Mouse (Mus musculus) lung, postnatal 0 days (tissue): ENCODE data around the gene Tnfrsf17. TPM values are rescaled to one million over a fixed set of nuclear protein-coding genes. Genes with fewer than 3 reads are reported as not detected.
"Not testable (repeated sequence)": the region's sequence is repeated elsewhere in the genome, so short reads cannot be mapped to it uniquely, and the experiment has no call there.

Source experiments
- ATAC-seq: fragments of 200-750 bp; cut with Nextera tagmentation; 2 replicates; pipeline ENCODE4 v1.8.0; 2017; ENCODE audit warnings: moderate library complexity
- DNase-seq: peaks from one replicate; pipeline ENCODE4 v3.0.0-alpha.2; 2016; ENCODE audit warnings: low spot score
- H3K27ac ChIP-seq: fragments of 300-500 bp; sonication (generic); 2 replicates; pipeline ENCODE4 v1.5.1; 2014; ENCODE audit warnings: antibody characterized with exemption, mild to moderate bottlenecking, low read length, mixed read lengths
- H3K27me3 ChIP-seq: fragments of 300-500 bp; sonication (generic); replicated peaks from 2 replicates; pipeline ENCODE4 v1.6.1; 2014; ENCODE audit warnings: low read length, mixed read lengths; ENCODE audit not compliant: insufficient read depth
- H3K36me3 ChIP-seq: fragments of 300-500 bp; sonication (generic); 2 replicates; pipeline ENCODE4 v1.6.1; 2014; ENCODE audit warnings: low read length, mixed read lengths; ENCODE audit not compliant: insufficient read depth
- H3K4me1 ChIP-seq: fragments of 300-500 bp; sonication (generic); 2 replicates; pipeline ENCODE4 v1.6.1; 2014; ENCODE audit warnings: antibody characterized with exemption, low read depth, low read length, mixed read lengths; ENCODE audit not compliant: insufficient read depth
- H3K4me2 ChIP-seq: fragments of 300-500 bp; sonication (generic); replicated peaks from 2 replicates; pipeline ENCODE4 v1.6.1; 2014; ENCODE audit warnings: low read depth, mild to moderate bottlenecking, low read length, moderate library complexity, mixed read lengths
- H3K4me3 ChIP-seq: fragments of 300-500 bp; sonication (generic); 2 replicates; pipeline ENCODE4 v1.5.1; 2014; ENCODE audit warnings: low read depth, low read length
- H3K9ac ChIP-seq: fragments of 300-500 bp; sonication (generic); replicated peaks from 2 replicates; pipeline ENCODE4 v1.6.1; 2014; ENCODE audit warnings: low read depth, mild to moderate bottlenecking
- H3K9me3 ChIP-seq: fragments of 300-500 bp; sonication (generic); 2 replicates; pipeline ENCODE4 v1.6.1; 2016; ENCODE audit warnings: low read length, mixed read lengths
- CTCF ChIP-seq: IDR thresholded peaks from 2 replicates; pipeline ENCODE4 v1.5.1; 2016; ENCODE audit warnings: antibody characterized with exemption, mild to moderate bottlenecking
- EP300 ChIP-seq: IDR thresholded peaks from 2 replicates; pipeline ENCODE4 v1.6.1; 2016; ENCODE audit warnings: antibody characterized with exemption, mild to moderate bottlenecking, control low read depth
- WGBS: fragments of 180-500 bp; shearing (Covaris S2); extraction: QIAGEN DNeasy Blood & Tissue Kit; methylation state at CpG from one replicate; pipeline ENCODE4 v1.1.7; 2014; 5-methylcytosine and 5-hydroxymethylcytosine counted together
- polyA plus RNA-seq: library from polyadenylated mRNA; unstranded; fragments of >200 nt; fragmentation: Nextera tagmentation; extraction: Ambion mirVana; gene quantifications from 2 replicates; pipeline ENCODE4 v1.2.1, GENCODE M21; 2015

Gene Tnfrsf17
- polyA plus RNA-seq, 1 experiment from 2014 or later: not detected

DNA sequence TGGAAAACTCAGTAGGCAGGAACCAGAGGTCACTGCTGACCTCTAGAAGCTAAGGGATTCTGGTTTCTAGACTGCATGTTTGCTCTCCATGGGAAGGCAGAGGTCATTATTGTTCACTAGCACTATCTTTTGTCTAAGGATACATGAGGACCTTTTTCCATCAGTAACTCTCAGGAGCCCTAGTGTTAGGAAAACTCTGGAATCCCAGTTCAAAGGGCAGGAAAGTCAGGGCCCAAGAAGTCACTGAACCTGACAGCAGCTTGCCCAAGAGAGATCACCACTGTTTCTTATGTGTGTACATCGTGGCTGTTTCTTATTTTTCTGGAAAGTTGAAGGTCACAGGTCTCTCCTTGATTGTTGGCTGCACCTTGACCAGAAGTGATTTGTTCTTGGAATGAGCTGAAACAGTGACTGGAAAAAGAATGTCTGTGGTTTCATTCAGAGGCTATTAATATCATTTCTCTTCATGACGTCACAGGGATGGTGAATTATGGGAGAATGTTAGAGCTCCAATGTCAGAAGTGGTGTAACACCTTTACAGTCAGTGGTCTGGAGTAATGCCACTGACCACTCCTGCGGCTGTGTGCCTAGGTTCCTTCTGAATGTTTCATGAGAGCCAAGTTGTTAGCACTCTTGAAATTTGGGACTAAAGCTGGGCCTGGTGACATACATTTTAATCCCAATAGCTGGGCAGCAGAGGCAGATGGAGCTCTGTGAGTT, 16.6 kb downstream of the Tnfrsf17 start:
- DNase-seq (no peak), ATAC-seq (no peak)
- H3K27me3 ChIP-seq: no peaks in the 10 kb centered on the region
- no peaks in the 10 kb centered on the region for H3K36me3 ChIP-seq
- H3K27ac ChIP-seq: no peak overlapping the region
- no peak overlapping the region for H3K4me3 ChIP-seq
- H3K9me3 ChIP-seq: no peaks in the 10 kb centered on the region
- 82% methylated on average over 3 of the region's 3 CpGs for WGBS
- no peaks in the 10 kb centered on the region for H3K4me1 ChIP-seq
- TF ChIP-seq CTCF: no peak
- TF ChIP-seq EP300: no peak
- no peak overlapping the region for H3K9ac ChIP-seq
- H3K4me2 ChIP-seq: no peak overlapping the region

DNA sequence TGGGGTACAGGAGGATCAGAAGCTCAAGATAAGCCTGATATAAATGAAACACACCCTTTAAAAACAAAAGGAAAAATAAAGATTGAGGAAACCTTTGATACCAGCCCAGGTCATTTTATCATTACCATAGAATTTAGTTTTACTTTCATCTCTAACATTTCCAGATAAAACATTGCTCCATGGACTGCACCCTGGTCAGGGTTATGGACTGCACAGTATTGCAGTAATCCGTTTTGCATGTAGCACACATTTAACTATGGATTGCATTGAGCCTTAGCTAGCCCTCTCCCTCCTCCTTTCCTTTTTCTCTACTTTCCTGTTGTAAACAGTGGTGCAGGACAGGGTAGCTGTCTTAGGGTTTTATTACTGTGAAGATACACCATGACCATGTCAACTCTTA, 17.4 kb downstream of the Tnfrsf17 start:
- Histone ChIP-seq H3K9me3 (no peaks in the 10 kb centered on the region), H3K4me3 (no peak overlapping the region), H3K36me3 (no peaks in the 10 kb centered on the region), H3K27me3 (no peaks in the 10 kb centered on the region), H3K9ac (no peak overlapping the region), H3K4me2 (no peak overlapping the region), H3K4me1 (no peaks in the 10 kb centered on the region), H3K27ac (no peak overlapping the region)
- WGBS: 95% methylated on average over 1 of the region's 1 CpGs
- TF ChIP-seq CTCF (no peak), EP300 (no peak)
- DNase-seq (no peak), ATAC-seq (no peak)

DNA sequence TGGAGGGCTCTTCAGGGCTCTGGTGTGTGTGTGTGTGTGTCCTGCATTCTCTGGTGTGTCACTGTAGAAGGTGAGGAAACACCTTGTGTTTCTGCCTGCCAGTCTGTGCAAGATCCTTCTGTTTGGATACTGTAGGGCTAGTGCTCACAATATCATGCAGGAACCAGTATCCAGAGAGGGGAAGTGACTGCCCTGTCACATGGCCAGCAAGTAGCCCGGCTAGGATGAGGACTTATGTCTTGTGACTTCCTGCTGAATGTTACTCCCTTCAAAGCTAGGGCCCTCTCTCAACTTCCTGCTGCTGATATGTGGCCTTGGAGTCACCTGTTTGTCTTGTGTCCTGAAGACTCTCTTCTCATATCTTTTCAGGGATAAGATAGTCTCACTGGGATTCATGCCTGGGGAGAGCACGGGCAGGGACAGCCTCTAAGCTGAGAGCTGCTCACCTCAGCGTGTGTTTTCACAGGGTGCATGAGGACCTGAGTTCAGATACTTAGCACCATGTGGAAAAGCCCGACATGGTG, 29.7 kb downstream of the Tnfrsf17 start:
- Histone ChIP-seq H3K27ac (no peak overlapping the region), H3K4me1 (no peaks in the 10 kb centered on the region), H3K9me3 (no peaks in the 10 kb centered on the region), H3K4me3 (no peak overlapping the region), H3K9ac (no peak overlapping the region), H3K4me2 (no peak overlapping the region), H3K36me3 (0 out of 2 replicates have a peak, but pooled peaks cover 3% of the 10 kb centered on the region), H3K27me3 (no peaks in the 10 kb centered on the region)
- peak; percentile 71 for ATAC-seq
- no peak for TF ChIP-seq CTCF
- TF ChIP-seq EP300: no peak
- 60% methylated on average over 4 of the region's 4 CpGs for WGBS
- DNase-seq: peak; percentile 39

DNA sequence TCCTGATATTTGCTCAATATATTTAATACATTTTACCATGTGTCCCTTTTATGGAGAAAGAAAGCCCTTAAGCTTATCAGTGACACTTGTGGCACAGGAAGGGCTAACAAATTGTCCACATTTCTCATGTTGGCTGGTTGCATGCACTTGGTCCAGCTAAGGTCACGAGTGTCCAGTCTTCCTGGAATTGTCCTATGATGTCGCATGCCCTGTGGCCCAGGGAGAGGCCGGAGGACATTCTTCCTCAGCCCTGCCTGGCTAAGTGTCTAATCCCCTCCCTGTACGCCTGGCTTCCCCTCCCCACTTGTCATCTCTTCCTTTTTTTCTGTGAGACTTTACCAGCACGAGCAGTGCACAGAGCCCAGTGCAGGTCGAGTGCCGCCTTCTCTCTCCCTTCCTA, 38.3 kb downstream of the Tnfrsf17 start:
- no peak overlapping the region for H3K9ac ChIP-seq
- ATAC-seq (peak; percentile 49; the same call in 1 of the 2 replicates), DNase-seq (no peak)
- TF ChIP-seq EP300 (no peak), CTCF (no peak)
- H3K4me1 ChIP-seq: no peaks in the 10 kb centered on the region
- H3K27ac ChIP-seq: no peak overlapping the region
- no peak overlapping the region for H3K4me3 ChIP-seq
- H3K36me3 ChIP-seq: 0 out of 2 replicates have a peak, but pooled peaks cover 3% of the 10 kb centered on the region
- H3K9me3 ChIP-seq: no peaks in the 10 kb centered on the region
- H3K4me2 ChIP-seq: no peak overlapping the region
- WGBS: 46% methylated on average over 7 of the region's 7 CpGs
- H3K27me3 ChIP-seq: no peaks in the 10 kb centered on the region

DNA sequence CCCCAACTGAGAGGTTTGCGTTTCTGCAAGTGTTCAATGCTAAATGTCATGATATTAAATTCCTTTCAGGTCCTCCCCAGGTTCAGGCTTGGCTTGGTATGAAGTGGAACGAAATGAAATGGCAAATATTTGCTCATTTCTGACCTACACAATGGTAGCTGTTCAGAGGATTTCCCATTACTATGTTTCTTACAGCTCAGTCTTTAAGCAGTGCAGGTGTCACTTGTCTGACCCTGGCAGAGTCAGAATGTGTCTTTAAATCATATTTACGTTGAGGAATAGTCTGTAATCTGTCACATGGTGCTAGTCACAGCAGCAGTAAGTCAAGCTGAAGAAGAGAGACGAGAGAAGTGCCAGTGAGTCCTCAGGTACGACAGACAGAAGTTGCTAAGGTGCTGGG, 45.6 kb downstream of the Tnfrsf17 start:
- DNase-seq (peak; percentile 21), ATAC-seq (no peak)
- H3K27ac ChIP-seq: no peak overlapping the region
- H3K4me2 ChIP-seq: no peak overlapping the region
- H3K27me3 ChIP-seq: no peaks in the 10 kb centered on the region
- H3K4me3 ChIP-seq: no peak overlapping the region
- H3K9me3 ChIP-seq: no peaks in the 10 kb centered on the region
- no peak overlapping the region for H3K9ac ChIP-seq
- no peaks in the 10 kb centered on the region for H3K36me3 ChIP-seq
- peaks cover 4% of the 10 kb centered on the region; the same call in 1 of the 2 replicates for H3K4me1 ChIP-seq
- 48% methylated on average over 5 of the region's 5 CpGs for WGBS
- no peak for TF ChIP-seq EP300

DNA sequence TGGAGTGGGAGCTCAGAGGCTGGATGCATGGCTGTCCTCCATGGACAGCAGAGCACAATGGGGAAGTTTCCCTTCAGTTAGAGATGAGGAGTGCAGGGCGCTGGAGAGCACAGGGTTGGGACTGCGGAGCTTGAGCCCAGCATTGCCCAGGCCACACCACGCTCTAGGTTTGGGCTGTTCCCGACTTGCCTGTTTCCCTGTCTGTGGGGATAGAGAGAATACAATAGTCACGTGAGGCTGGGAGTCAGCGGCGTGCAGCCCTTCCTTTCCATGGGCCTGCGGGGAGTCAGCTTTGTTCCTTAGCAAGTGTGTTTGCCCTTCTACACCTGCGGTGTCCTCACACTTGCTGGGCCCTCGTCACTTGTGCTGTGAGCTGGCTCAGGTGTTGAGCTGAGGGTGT, 46.3 kb downstream of the Tnfrsf17 start:
- H3K27ac ChIP-seq: no peak overlapping the region
- H3K9ac ChIP-seq: no peak overlapping the region
- no peak overlapping the region for H3K4me2 ChIP-seq
- no peaks in the 10 kb centered on the region for H3K9me3 ChIP-seq
- no peak for TF ChIP-seq EP300
- no peak for TF ChIP-seq CTCF
- 28% methylated on average over 10 of the region's 10 CpGs for WGBS
- H3K4me3 ChIP-seq: no peak overlapping the region
- no peaks in the 10 kb centered on the region for H3K27me3 ChIP-seq
- ATAC-seq (peak; percentile 44), DNase-seq (peak; percentile 15)
- no peaks in the 10 kb centered on the region for H3K36me3 ChIP-seq
- peaks cover 4% of the 10 kb centered on the region; the same call in 1 of the 2 replicates for H3K4me1 ChIP-seq

DNA sequence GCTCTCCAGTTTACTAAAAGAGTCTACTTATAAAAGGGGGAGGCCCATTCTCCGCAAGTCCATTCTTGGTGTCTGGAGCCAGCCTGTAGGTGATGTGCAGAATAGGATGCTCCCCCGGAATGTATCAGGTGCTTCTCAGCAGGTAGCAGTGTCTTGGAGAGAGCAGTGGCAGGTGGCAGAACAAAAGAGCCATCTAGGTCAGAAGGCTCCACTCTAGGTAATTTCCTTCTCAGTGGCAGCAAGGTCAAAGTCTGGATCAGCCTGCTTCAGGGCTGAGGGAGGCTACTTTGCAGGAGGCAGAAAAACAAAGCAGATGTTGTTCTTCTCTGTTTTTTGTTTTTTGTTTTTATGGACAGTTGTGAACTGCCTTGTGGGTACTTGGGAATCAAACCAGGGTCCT, 47.0 kb downstream of the Tnfrsf17 start:
- not testable (repeated sequence) for ATAC-seq, H3K9me3 ChIP-seq
- WGBS: 91% methylated on average over 2 of the region's 2 CpGs

More for the DNA sequence above, 47.0 kb downstream of the Tnfrsf17 start:
- DNase-seq, H3K27me3 ChIP-seq, H3K27ac ChIP-seq, H3K9ac ChIP-seq, H3K36me3 ChIP-seq, H3K4me3 ChIP-seq, H3K4me2 ChIP-seq, H3K4me1 ChIP-seq: not testable (repeated sequence)
